ENCODE assay signal across 8 mouse cellular contexts in the genomic region with DNA sequence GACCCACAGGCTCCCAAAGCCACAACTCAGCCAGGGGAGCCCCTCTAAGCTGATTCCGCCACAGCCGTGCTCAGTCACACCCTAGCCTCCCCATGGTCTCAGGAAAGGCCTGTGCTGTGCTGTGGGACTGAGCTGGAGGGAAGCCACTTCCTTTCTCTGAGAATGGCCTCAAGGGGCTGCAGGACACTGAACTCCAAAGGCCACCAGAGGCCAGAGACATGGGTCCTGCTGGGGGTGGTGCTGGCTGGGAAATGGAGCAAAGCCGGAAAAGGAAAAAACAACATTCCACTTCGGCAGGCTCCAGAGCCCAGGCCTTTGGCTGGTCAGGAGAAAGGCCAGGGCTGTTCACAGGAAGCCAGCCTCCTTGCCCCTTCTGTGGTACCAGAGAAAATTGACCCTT. TPM values are rescaled to one million over a fixed set of nuclear protein-coding genes. Genes with fewer than 3 reads are reported as not detected.
DNase-seq lines count a peak whose midpoint lies in the region; ATAC-seq and TF ChIP-seq lines count a peak whose summit lies in the region.

No protein-coding gene starts in this region.

- H3K4me2 ChIP-seq in hindbrain, embryonic 15.5 days, result no peak overlapping the region
- H3K4me2 ChIP-seq in hindbrain, embryonic 11.5 days (replicated peaks; ENCODE audit: low read depth, low read length), result no peak overlapping the region
- no peak overlapping the region for H3K4me2 ChIP-seq in heart, embryonic 14.5 days (ENCODE audit: low read length)

- no peak for TF ChIP-seq POLR2A in olfactory bulb, adult 2 months (IDR thresholded peaks at IDR 0.05; ENCODE audit: insufficient read depth, low read depth, low read length)

- H3K4me1 ChIP-seq in hindbrain, embryonic 15.5 days (replicated peaks), result no peaks in the 10 kb centered on the region
- no peaks in the 10 kb centered on the region for H3K4me1 ChIP-seq in hindbrain, embryonic 11.5 days (replicated peaks; ENCODE audit: control insufficient read depth, insufficient read depth, low read length)
- peaks cover 3 to 10% of the 10 kb centered on the region in 2 experiments; a peak in 2 of 4 replicates for H3K4me1 ChIP-seq in heart, embryonic 14.5 days (ENCODE audit: control insufficient read depth in 2 of 2, insufficient read depth in 2 of 2, low read length in 2 of 2)
- H3K4me1 ChIP-seq in olfactory bulb, adult 2 months (ENCODE audit: control insufficient read depth, insufficient read depth, low read length), result peaks cover 2% of the 10 kb centered on the region; the same call in 1 of the 2 replicates

- H3K27me3 ChIP-seq in hindbrain, embryonic 15.5 days, result no peaks in the 10 kb centered on the region
- no peaks in the 10 kb centered on the region for H3K27me3 ChIP-seq in hindbrain, embryonic 11.5 days (ENCODE audit: control insufficient read depth, insufficient read depth, low read length)
- H3K27me3 ChIP-seq in heart, embryonic 14.5 days (ENCODE audit: control insufficient read depth, insufficient read depth, low read length), result no peaks in the 10 kb centered on the region

- no peak overlapping the region for H3K9ac ChIP-seq in hindbrain, embryonic 15.5 days
- H3K9ac ChIP-seq in hindbrain, embryonic 11.5 days (ENCODE audit: low read depth, low read length), result no peak overlapping the region
- H3K9ac ChIP-seq in heart, embryonic 14.5 days (ENCODE audit: low read length), result no peak overlapping the region

- no peaks in the 10 kb centered on the region for H3K9me3 ChIP-seq in hindbrain, embryonic 15.5 days
- no peaks in the 10 kb centered on the region for H3K9me3 ChIP-seq in hindbrain, embryonic 11.5 days (ENCODE audit: control insufficient read depth, low read length)
- H3K9me3 ChIP-seq in heart, embryonic 14.5 days (ENCODE audit: control insufficient read depth, low read length), result no peaks in the 10 kb centered on the region

- 85% methylated on average over 4 of the region's 4 CpGs for WGBS in hindbrain, embryonic 15.5 days
- 67% methylated on average over 4 of the region's 4 CpGs for WGBS in hindbrain, embryonic 11.5 days
- 37% methylated on average over 4 of the region's 4 CpGs for WGBS in heart, embryonic 14.5 days
- 65% methylated on average over 4 of the region's 4 CpGs for WGBS in olfactory bulb, adult 2 months

- TF ChIP-seq CTCF in olfactory bulb, adult 2 months (IDR thresholded peaks at IDR 0.05; ENCODE audit: insufficient read depth, low read depth, low read length), result no peak

- no peak for DNase-seq in hindbrain, embryonic 11.5 days (ENCODE audit: low spot score)
- DNase-seq in kidney, postnatal 14 days, result peak; percentile 89
- no peak for DNase-seq in natural killer cell, adult 2 months (ENCODE audit: low spot score in 2 of 2)
- DNase-seq in frontal cortex, postnatal 25 days (ENCODE audit: low spot score in 2 of 2), result no peak
- DNase-seq in layer of hippocampus, adult 9-11 months, result no peak

- ATAC-seq in hindbrain, embryonic 15.5 days (ENCODE audit: low FRiP score, low read depth), result peak; percentile 31; the same call in 1 of the 2 replicates
- no peak for ATAC-seq in hindbrain, embryonic 11.5 days (ENCODE audit: low FRiP score)
- peak; percentile 68 for ATAC-seq in heart, embryonic 14.5 days (ENCODE audit: insufficient number of reproducible peaks, insufficient read depth, low FRiP score, low read depth)

- 0 out of 2 replicates have a peak overlapping the region, but pooled peaks have one; percentile 8 for H3K27ac ChIP-seq in hindbrain, embryonic 15.5 days (replicated peaks)
- no peak overlapping the region for H3K27ac ChIP-seq in hindbrain, embryonic 11.5 days (ENCODE audit: low read depth, low read length)
- peak overlapping the region; percentile 68 to 79 for H3K27ac ChIP-seq in heart, embryonic 14.5 days (replicated peaks in 1 of 2; ENCODE audit: control insufficient read depth in 1 of 2, insufficient read depth in 1 of 2, low read depth in 2 of 2, low read length in 2 of 2)
- 0 out of 2 replicates have a peak overlapping the region, but pooled peaks have one; percentile 31 for H3K27ac ChIP-seq in olfactory bulb, adult 2 months (ENCODE audit: insufficient read depth, low read depth, low read length)

- no peak overlapping the region for H3K4me3 ChIP-seq in hindbrain, embryonic 15.5 days
- H3K4me3 ChIP-seq in hindbrain, embryonic 11.5 days (ENCODE audit: low read depth, low read length), result no peak overlapping the region
- H3K4me3 ChIP-seq in heart, embryonic 14.5 days (ENCODE audit: control insufficient read depth in 1 of 2, insufficient read depth in 1 of 2, low read depth in 1 of 2, low read length in 2 of 2), result no peak overlapping the region
- H3K4me3 ChIP-seq in olfactory bulb, adult 2 months (ENCODE audit: insufficient read depth, low read depth, low read length), result no peak overlapping the region

- H3K36me3 ChIP-seq in hindbrain, embryonic 15.5 days, result peaks cover 78% of the 10 kb centered on the region
- peaks cover 22% of the 10 kb centered on the region for H3K36me3 ChIP-seq in hindbrain, embryonic 11.5 days (ENCODE audit: control insufficient read depth, insufficient read depth, low read length)
- H3K36me3 ChIP-seq in heart, embryonic 14.5 days (ENCODE audit: control insufficient read depth, insufficient read depth, low read length), result peaks cover 100% of the 10 kb centered on the region

RNA-seq across cellular contexts. Expression of gene Capn12, which starts 30.4 kb away (rescaled TPM):
- 0.51 and 0.58 TPM in 2 replicates for polyA plus RNA-seq in hindbrain, embryonic 15.5 days (2015; fragmentation: Nextera tagmentation; extraction: Ambion mirVana)
- polyA plus RNA-seq in hindbrain, embryonic 11.5 days (2014; fragmentation: Nextera tagmentation; extraction: Ambion mirVana), result 0.21 and 0.29 TPM in 2 replicates
- polyA plus RNA-seq in heart, embryonic 14.5 days (2014; fragmentation: Nextera tagmentation; extraction: Ambion mirVana), result 0.27 and 0.46 TPM in 2 replicates
- polyA plus RNA-seq in olfactory bulb, adult 2 months (2012; ENCODE audit: insufficient read depth, insufficient read length, low replicate concordance, missing spikeins), result not detected in 2 replicates

RNA-seq across cellular contexts. Expression of gene Lgals7, which starts 48.0 kb away (rescaled TPM):
- 4.7 and 7.9 TPM in 2 replicates for polyA plus RNA-seq in hindbrain, embryonic 15.5 days (2015; fragmentation: Nextera tagmentation; extraction: Ambion mirVana)
- 1.7 and 2.7 TPM in 2 replicates for polyA plus RNA-seq in hindbrain, embryonic 11.5 days (2014; fragmentation: Nextera tagmentation; extraction: Ambion mirVana)
- polyA plus RNA-seq in heart, embryonic 14.5 days (2014; fragmentation: Nextera tagmentation; extraction: Ambion mirVana), result 1.3 and 2.6 TPM in 2 replicates
- polyA plus RNA-seq in olfactory bulb, adult 2 months (2012; ENCODE audit: insufficient read depth, insufficient read length, low replicate concordance, missing spikeins), result not detected in 2 replicates

RNA-seq across cellular contexts. Expression of gene Actn4, which starts 50.5 kb away (rescaled TPM):
- 140 and 154 TPM in 2 replicates for polyA plus RNA-seq in hindbrain, embryonic 15.5 days (2015; fragmentation: Nextera tagmentation; extraction: Ambion mirVana)
- 134 and 157 TPM in 2 replicates for polyA plus RNA-seq in hindbrain, embryonic 11.5 days (2014; fragmentation: Nextera tagmentation; extraction: Ambion mirVana)
- polyA plus RNA-seq in heart, embryonic 14.5 days (2014; fragmentation: Nextera tagmentation; extraction: Ambion mirVana), result 221 and 228 TPM in 2 replicates
- 498 TPM in 1 of 2 replicates, not detected in the other for polyA plus RNA-seq in olfactory bulb, adult 2 months (2012; ENCODE audit: insufficient read depth, insufficient read length, low replicate concordance, missing spikeins)
